Mouse (Mus musculus) adrenal gland, postnatal 36 days (tissue): ENCODE measurements around the gene Stradb. TPM values are rescaled to one million over a fixed set of nuclear protein-coding genes. Genes with fewer than 3 reads are reported as not detected.

Experiments used
- DNase-seq, 2 experiments: peaks; one replicate each; pipeline ENCODE4 v3.0.0; 2021; ENCODE audit warnings: mixed read lengths in 1 of 2
- long read RNA-seq, 2 experiments: library from polyadenylated mRNA; stranded (forward); transcript quantifications; one replicate each; pipeline ENCODE4 v2.0.0; 2021; ENCODE audit warnings: borderline sequencing depth in 2 of 2
- total RNA-seq, 2 experiments: library from RNA; stranded (reverse); gene quantifications; 2 replicates each; pipeline ENCODE4 v1.2.3; 2021

The Stradb gene
- 10 to 100 TPM; 30.6 to 32.3 TPM for total RNA-seq
- long read RNA-seq, experiment 1, transcript Stradb-202 (7 exons, 1,348 nt), result minor isoform, 5 of 41 reads
- long read RNA-seq, experiment 1, transcript Stradb-203 (11 exons, 2,070 nt), result minor isoform, 5 of 41 reads
- long read RNA-seq, experiment 1, transcript Stradb-201 (12 exons, 2,960 nt), result major isoform, 28 of 41 reads
- long read RNA-seq, experiment 1, partial matches to known transcripts, result 1 of 41 reads
- long read RNA-seq, experiment 1, other reads (novel, unspliced or antisense), result 2 of 41 reads
- long read RNA-seq, experiment 2, transcript Stradb-201 (12 exons, 2,960 nt), result major isoform, 9 of 14 reads
- long read RNA-seq, experiment 2, partial matches to known transcripts, result 0 of 14 reads
- long read RNA-seq, experiment 2, other reads (novel, unspliced or antisense), result 0 of 14 reads

GRCm38 (mm10) chr1:58973366-58974221, at the start of gene Stradb, which contains the start of gene Trak2:
Gene Stradb, plus strand, starts transcription at chr1:58973522.
Gene Trak2, minus strand, starts transcription at chr1:58973430.
- DNase-seq, result peak; percentile 94 to 96

GRCm38 (mm10) chr1:58926664-58927063, 46.7 kb upstream of the Stradb start:
- DNase-seq, result no peak

GRCm38 (mm10) chr1:58936746-58937605, 36.3 kb upstream of the Stradb start:
- DNase-seq, result no peak

- DNase-seq, result no peak
Measured at GRCm38 (mm10) chr1:58937606-58938099, 35.7 kb upstream of the Stradb start.

GRCm38 (mm10) chr1:58945523-58945922, 27.8 kb upstream of the Stradb start:
- peak; percentile 30 to 54 for DNase-seq

GRCm38 (mm10) chr1:58945960-58946670, 27.2 kb upstream of the Stradb start:
- DNase-seq, result no peak

- DNase-seq, result no peak
Measured at GRCm38 (mm10) chr1:58946718-58947117, 26.6 kb upstream of the Stradb start.

GRCm38 (mm10) chr1:58949561-58950106, 23.7 kb upstream of the Stradb start:
- DNase-seq, result no peak

- DNase-seq, result peak; percentile 79
Measured at GRCm38 (mm10) chr1:58950899-58951648, 22.2 kb upstream of the Stradb start.

- DNase-seq, result no peak
Measured at GRCm38 (mm10) chr1:58951841-58952240, 21.5 kb upstream of the Stradb start.

GRCm38 (mm10) chr1:58952526-58952925, 20.8 kb upstream of the Stradb start:
- no peak for DNase-seq

- no peak for DNase-seq
Measured at GRCm38 (mm10) chr1:58952997-58953396, 20.3 kb upstream of the Stradb start.

- DNase-seq, result no peak
Measured at GRCm38 (mm10) chr1:58953686-58954434, 19.5 kb upstream of the Stradb start.

GRCm38 (mm10) chr1:58954578-58955410, 18.5 kb upstream of the Stradb start:
- no peak for DNase-seq

- no peak for DNase-seq
Measured at GRCm38 (mm10) chr1:58955716-58956115, 17.6 kb upstream of the Stradb start.

- DNase-seq, result peak; percentile 24 to 37
Measured at GRCm38 (mm10) chr1:58956229-58956628, 17.1 kb upstream of the Stradb start.

- peak in 1 of 2 experiments; percentile 54 for DNase-seq
Measured at GRCm38 (mm10) chr1:58957931-58958330, 15.4 kb upstream of the Stradb start.
